Mouse (Mus musculus): ENCODE results near the gene Stpg1.

- TF ChIP-seq EP300 (IDR thresholded peaks at IDR 0.05; ENCODE audit: low read depth) = no peak
- no peak for TF ChIP-seq CTCF (IDR thresholded peaks at IDR 0.05; ENCODE audit: low read depth)
Observed at GRCm38 (mm10) chr4:135547551-135547950, 53.0 kb downstream of the Stpg1 start.
